Mouse (Mus musculus): ENCODE data around the gene Kmt2e.

Gene Kmt2e

GRCm38 (mm10) chr5:23432708-23433645 lies 1.3 kb upstream of the Kmt2e start:
- peak; percentile 98 for DNase-seq (ENCODE audit: low read depth)

- peak; percentile 78 for DNase-seq (ENCODE audit: low read depth)
Measured at GRCm38 (mm10) chr5:23434598-23435481, 599 bp downstream of the Kmt2e start.

DNA sequence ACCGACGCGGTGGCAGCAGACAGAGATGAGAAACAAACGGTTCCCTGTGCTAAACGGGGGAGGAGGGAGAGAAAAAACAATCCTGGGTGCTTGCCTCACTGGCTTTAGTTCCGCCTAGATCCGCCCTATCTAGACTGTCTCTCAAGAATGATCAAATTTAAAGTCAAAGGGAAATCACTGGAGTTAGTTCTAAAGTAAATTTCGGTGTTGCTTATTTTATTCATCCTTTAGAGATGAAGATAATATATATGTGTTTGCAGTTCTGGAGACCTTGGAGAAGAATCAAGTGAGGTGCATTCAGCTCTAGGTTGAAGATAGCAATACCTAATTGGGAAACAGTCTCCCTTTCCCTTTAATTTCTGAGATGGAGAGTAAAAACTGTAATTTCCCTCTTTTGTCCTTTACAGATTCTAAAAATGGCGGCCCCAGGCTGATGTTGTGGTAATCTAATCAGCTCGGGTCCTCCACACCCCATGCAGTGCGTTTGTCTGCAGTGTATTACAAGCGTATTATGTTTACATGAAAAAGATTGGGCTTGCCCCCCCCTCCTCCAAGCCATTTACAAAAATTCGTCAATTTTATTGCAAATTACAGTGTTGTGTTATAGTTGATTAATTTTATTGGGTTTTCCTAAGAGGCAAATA lies 1.4 kb downstream of the Kmt2e start:
- DNase-seq (ENCODE audit: low read depth): peak; percentile 58

- no peak for DNase-seq (ENCODE audit: low read depth)
Measured at GRCm38 (mm10) chr5:23436735-23437134, 2.5 kb downstream of the Kmt2e start.

DNA sequence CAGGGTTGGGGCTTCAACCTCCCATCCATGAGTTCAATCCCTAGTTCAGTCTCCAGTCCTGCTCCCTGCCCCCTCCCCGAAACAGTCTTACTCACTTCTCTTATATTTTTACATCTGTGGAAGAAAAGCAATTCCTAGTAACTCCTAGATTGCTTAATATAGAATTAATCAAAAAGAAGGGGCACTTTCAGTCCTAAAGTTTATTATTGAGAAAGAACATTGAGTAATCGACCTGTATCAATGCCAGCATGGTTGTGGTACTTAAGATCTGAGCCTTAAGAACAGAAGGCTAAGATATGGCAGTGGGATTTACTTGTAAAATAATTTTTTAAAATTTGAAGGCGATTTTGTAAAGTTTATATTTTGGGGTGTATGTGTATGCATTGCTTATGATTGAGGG lies 5.6 kb downstream of the Kmt2e start:
- no peak for DNase-seq (ENCODE audit: low read depth)

DNA sequence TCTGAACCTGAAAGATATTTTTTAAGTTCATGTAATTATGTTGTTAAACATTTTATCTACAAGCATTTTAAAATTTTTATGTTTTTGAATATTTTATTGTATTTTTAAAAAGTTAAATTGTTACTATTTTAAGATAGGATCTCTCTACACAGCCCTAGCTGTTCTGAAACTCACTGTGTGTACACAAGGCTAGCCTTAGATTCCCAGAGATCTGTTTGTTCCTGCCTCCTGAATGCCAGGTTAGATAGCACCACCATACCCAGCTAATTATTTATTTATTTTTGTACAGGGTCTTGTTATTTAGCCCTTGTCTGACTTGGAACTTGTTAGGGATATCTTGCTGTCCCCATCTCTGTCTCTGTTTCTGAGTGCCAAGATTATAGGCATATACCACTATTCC lies 6.3 kb downstream of the Kmt2e start:
- no peak for DNase-seq (ENCODE audit: low read depth)

DNA sequence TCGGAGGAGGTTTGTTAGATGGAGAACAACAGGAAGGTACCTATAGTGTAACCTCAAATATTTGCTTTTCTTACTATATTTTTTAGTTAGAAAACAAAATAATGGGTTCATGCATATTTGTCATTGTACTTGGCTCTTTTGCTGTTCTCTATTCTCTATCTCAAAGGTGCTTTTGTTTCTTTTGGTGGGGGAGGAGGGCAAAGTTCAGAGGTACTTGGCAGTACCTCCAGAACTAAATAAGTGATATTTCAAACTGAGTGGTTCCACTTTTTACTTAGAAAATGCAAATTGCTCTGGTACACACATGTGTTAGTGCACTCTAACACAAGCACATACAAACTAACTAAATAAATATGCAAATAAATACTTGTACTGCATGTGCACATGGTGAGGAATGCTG lies 7.7 kb downstream of the Kmt2e start:
- no peak for DNase-seq (ENCODE audit: low read depth)

GRCm38 (mm10) chr5:23444411-23444810 lies 10.2 kb downstream of the Kmt2e start:
- DNase-seq (ENCODE audit: low read depth): no peak

DNA sequence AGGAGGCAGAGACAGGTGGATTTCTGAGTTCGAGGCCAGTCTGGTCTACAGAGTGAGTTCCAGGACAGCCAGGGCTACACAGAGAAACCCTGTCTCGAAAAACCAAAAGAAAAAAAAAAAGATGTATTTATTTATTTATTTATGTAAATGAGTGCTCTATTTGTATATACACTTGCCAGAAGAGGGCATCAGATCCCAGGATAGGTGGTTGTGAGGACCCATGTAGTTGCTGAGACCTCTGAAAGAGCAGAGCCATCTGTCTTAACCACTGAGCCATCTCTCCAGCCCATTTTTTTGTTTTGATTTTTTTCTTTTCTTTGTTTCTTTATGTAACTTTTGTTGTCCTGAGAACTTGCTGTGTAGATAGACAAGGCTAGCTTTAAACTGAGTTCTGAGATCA lies 19.3 kb downstream of the Kmt2e start:
- DNase-seq (ENCODE audit: low read depth): peak; percentile 64

DNA sequence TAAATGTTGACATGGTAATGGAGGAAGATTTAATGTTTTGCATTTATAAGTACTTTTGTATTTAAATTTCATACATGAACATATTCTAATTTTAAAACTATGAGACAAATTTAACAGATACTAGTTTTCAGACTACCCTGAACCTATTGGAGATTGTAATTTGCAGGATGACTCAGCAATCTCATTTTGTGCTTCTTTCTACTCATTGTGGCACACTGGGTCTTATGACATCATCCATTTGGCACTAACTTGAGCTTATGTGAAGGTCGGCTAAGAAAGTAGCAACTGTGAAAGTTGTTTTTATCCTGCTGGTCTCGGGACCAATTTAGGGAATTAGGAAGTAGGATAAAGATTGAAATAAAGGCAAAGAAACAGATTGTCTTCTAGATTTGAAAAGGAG lies 27.4 kb downstream of the Kmt2e start:
- DNase-seq (ENCODE audit: low read depth): no peak

GRCm38 (mm10) chr5:23464247-23464646 lies 30.0 kb downstream of the Kmt2e start:
- DNase-seq (ENCODE audit: low read depth): no peak

GRCm38 (mm10) chr5:23464743-23465142 lies 30.5 kb downstream of the Kmt2e start:
- DNase-seq (ENCODE audit: low read depth): no peak

- DNase-seq (ENCODE audit: low read depth): no peak
Measured at GRCm38 (mm10) chr5:23466546-23466945, 32.3 kb downstream of the Kmt2e start.

GRCm38 (mm10) chr5:23473098-23473873 lies 39.0 kb downstream of the Kmt2e start:
- DNase-seq (ENCODE audit: low read depth): peak; percentile 44

GRCm38 (mm10) chr5:23483811-23484210 lies 49.6 kb downstream of the Kmt2e start:
- no peak for DNase-seq (ENCODE audit: low read depth)

GRCm38 (mm10) chr5:23489231-23489630 lies 55.0 kb downstream of the Kmt2e start:
- no peak for DNase-seq (ENCODE audit: low read depth)

- peak; percentile 60 for DNase-seq (ENCODE audit: low read depth)
Measured at GRCm38 (mm10) chr5:23490797-23491196, 56.6 kb downstream of the Kmt2e start.

GRCm38 (mm10) chr5:23496396-23496795 lies 62.2 kb downstream of the Kmt2e start:
- no peak for DNase-seq (ENCODE audit: low read depth)

DNA sequence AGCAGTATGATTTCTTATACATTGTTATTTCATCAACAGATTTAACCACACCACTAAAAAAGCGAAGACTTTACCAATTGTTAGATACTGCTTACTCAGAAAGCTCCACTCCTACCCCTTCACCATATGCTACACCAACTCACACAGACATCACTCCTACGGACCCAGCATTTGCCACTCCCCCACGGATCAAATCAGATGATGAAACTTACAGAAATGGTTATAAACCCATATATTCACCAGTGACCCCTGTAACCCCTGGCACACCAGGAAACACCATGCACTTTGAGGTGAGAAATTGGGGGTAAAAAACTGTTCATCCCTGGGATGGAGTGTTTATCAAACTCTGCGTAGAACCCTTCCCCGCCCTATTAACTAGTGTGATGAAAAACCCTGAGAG lies 62.7 kb downstream of the Kmt2e start:
- no peak for DNase-seq (ENCODE audit: low read depth)

GRCm38 (mm10) chr5:23497920-23498319 lies 63.7 kb downstream of the Kmt2e start:
- no peak for DNase-seq (ENCODE audit: low read depth)

DNA sequence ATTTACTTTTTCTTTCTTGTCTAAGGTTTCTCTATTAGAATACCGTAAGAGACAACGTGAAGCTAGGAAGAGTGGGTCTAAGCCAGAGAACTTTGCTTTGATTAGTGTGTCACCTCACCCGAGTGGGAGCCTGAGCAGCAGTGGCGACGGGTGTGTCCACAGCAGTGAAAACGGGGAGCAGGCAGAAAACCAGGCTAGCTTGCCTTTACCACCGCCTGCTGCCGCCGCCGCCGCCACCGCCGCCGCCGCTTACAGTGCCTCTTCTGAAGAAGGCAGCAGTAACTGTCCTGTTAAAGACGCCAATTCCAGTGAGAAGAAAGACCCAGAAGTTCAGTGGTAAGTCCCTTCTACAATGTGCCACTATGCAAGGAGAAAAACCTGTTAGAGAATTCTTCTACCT lies 65.0 kb downstream of the Kmt2e start:
- DNase-seq (ENCODE audit: low read depth): no peak

- no peak for DNase-seq (ENCODE audit: low read depth)
Measured at GRCm38 (mm10) chr5:23500715-23501114, 66.5 kb downstream of the Kmt2e start.
